In the genomic region with DNA sequence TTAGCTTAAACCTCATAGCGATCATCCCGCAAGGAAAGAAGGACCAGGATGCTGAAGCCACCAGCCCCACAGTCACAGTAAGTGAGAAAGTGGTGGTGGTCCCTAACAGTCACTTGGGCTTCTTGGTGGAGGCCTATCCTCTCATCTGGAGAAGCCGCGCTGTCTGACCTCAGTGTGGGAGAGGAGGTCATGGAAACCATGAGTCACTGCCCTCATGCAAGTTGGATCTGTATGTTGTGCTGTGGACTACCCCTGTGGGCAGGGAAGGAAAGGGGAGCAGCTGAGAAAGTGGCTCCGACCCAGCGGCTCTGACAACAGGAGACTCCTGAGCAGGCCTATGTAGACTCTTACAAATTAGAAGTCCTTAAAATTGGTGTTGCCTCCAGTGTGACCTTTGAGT, we compare ENCODE assay signal across 14 mouse cellular contexts.
"Had no signal": no experiment of that assay in that cellular context is flagged by ENCODE, and none has a peak within 500 bp of the region (broad histone marks: within the 10 kb centered on the region; RNA-seq: fewer than 3 reads in every experiment).

No protein-coding gene starts in this region.

- H3K4me2 ChIP-seq: limb, embryonic 12.5 days; liver, embryonic 13.5 days; lung, embryonic 15.5 days had no signal

- H3K36me3 ChIP-seq: liver, embryonic 13.5 days; lung, embryonic 15.5 days had no signal

- H3K9me3 ChIP-seq: limb, embryonic 12.5 days; liver, embryonic 13.5 days; lung, embryonic 15.5 days; megakaryocyte, embryonic 14.5 days had no signal

- DNase-seq: kidney, adult 8-10 months; kidney, postnatal 25 days; layer of hippocampus, postnatal 36 days; liver; liver, embryonic 13.5 days; liver, postnatal 0 days; lung, postnatal 14 days; midbrain, embryonic 14.5 days; right cerebral cortex, postnatal 25 days; thymus, postnatal 36 days had no signal

- H3K4me3 ChIP-seq: limb, embryonic 12.5 days; liver, embryonic 13.5 days; lung, embryonic 15.5 days; megakaryocyte, embryonic 14.5 days had no signal

- ATAC-seq: liver, postnatal 0 days had no signal

- H3K27ac ChIP-seq: liver, embryonic 13.5 days; lung, embryonic 15.5 days; macrophage had no signal

- H3K27me3 ChIP-seq: limb, embryonic 12.5 days; liver, embryonic 13.5 days; lung, embryonic 15.5 days had no signal

- H3K4me1 ChIP-seq: liver, embryonic 13.5 days had no signal

- H3K9ac ChIP-seq: liver, embryonic 13.5 days; liver, postnatal 0 days; lung, embryonic 15.5 days had no signal
